Mouse (Mus musculus) kidney, adult 2 months (tissue): ENCODE results near the gene Mindy1.

ENCODE experiments used
- CTCF ChIP-seq: fragments of 200-500 bp; conservative IDR thresholded peaks from 2 replicates; pipeline ENCODE4 v1.5.1; 2011; ENCODE audit warnings: low read depth, mild to moderate bottlenecking, control low read depth, low read length, moderate library complexity, mixed read lengths; ENCODE audit not compliant: insufficient read depth, insufficient read length
- POLR2A ChIP-seq: fragments of 200-500 bp; IDR thresholded peaks from one replicate; pipeline ENCODE4 v1.6.1; 2011; ENCODE audit warnings: low read depth, low read length, control low read depth

GRCm38 (mm10) chr3:95239971-95240370 lies 41.2 kb upstream of the Mindy1 start:
- TF ChIP-seq CTCF, result no peak
- TF ChIP-seq POLR2A, result peak; percentile 18
